Mouse (Mus musculus) left cerebral cortex, adult 9 months (tissue): Measurements from ENCODE around the gene Cnot11.

Experiments used
- DNase-seq, 2 experiments: peaks; one replicate each; pipeline ENCODE4 v3.0.0; 2022; ENCODE audit warnings: low spot score in 2 of 2

The Cnot11 gene

GRCm38 (mm10) chr1:39535515-39536311 lies 921 bp downstream of the Cnot11 start:
- DNase-seq = peak; percentile 91 to 99

DNA sequence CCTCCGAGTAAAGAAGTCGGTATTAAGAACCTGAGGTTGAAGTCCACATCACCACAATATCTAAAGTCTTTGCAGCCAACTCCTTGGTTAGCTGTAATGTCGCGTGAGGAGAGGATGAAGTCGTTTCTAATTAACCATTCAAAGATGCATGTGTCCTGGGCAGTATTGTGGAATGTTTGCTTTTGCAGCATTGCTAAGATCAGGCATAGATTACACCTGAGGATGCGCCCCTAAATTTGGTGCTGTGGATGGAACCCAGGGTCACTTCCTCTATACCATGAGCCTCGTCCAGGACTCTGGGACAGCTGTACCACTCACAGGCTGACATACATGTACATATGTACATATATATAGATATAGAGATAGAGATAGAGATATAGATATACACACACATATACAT lies 1.9 kb downstream of the Cnot11 start:
- DNase-seq = no peak

DNA sequence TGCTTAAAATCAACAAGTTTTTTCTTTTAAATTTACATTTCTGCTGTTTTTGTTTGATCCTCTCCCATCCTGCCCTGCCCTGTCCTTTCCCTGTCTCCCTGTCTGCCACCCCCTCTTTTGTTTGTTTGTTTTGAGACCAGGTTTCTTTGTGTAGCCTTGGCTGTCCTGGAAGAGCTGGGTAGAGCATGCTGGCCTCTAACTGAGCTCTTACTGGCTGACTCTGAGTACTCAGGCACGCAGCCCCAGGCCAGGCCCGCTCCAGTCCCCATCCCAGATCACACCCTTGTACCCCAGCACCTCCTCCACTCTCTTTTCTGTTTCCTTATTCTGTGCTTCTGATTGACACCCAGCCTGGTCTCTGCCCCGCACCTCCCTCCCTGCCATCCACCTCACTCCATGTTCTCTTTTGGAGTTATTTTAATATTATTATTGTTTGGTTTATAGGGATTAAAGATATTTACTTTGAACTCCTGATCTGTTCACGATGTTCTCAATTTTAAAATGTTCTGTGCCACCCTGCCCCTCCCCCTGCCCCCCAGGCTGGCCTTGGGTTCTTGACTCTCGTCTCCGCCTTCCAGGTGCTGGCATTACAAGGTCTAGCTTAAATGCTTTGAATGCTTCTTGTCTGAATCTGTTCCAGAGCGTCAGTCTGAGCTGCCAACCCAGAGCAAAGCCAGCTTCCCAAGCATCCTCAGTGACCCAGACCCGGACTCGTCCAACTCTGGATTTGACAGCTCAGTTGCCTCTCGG lies 3.0 kb downstream of the Cnot11 start:
- no peak for DNase-seq

DNA sequence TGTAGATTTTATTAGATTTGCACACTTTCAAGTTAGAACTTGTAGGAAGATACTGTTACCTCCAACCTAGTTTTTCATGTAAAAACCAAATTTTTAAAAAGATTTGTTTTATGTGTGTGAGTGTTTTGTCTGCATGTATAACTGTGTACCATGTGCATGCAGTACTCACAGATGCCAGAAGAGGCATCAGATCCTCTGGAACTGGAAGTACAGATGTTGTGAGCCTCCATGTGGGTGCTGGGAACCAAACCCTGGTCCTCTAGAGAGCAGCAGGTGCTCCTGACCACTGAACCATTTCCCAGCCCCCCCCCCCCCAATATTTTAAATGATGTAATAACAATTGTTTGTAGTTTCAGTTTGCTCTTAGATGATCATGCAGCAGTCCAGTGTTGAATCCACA lies 5.8 kb downstream of the Cnot11 start:
- no peak for DNase-seq

DNA sequence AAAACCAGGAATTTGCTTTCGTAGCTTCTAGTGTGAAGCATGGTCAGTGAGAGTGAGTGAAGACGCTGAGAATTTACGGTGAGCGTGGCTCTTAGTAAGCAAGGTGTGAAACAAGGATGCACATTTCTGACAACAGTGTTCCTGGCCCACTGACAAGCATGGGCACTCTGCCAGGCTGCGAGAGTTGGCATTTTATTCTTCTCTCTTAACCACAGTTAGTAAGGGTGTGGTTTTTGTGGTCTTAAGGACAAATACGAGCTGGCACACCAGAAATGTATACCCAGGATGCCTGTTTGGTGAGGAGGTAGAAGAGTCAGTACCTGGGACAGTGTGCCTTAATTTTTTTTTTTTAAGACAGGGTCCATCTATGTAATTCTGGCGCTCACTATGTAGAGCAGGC lies 10.8 kb downstream of the Cnot11 start:
- no peak for DNase-seq

DNA sequence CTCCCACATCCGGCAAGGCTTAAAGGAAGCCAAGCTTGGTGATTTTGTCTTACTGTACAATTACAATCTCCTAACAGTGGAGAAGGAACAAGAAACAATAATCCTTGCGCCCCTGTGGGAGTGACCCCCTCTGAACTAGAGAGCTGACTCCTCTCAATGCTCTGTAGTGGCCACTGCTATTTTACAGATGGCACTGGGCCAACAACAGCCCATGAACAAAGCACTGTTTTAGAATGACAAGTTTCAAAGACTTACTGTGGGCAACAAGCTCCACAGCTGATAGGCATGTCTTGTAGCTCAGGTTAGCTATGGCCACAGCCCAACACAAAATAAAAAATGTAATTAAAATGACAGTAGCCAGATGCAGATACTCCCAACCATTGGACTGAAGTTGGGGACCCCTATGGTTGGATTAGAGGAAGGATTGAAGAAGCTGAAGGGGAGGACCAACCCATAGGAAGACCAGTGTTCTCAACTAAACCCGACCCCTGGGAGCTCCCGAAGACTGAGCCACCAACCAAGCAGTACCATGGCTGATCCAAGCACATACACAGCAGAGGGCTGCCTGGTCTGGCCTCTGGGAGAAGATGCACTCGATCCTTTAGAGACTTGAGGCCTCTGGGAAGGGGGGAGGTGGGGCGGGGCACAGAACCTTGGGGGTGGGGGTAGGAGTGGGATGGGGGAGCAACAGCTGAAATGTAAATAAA lies 11.5 kb downstream of the Cnot11 start:
- DNase-seq = no peak

DNA sequence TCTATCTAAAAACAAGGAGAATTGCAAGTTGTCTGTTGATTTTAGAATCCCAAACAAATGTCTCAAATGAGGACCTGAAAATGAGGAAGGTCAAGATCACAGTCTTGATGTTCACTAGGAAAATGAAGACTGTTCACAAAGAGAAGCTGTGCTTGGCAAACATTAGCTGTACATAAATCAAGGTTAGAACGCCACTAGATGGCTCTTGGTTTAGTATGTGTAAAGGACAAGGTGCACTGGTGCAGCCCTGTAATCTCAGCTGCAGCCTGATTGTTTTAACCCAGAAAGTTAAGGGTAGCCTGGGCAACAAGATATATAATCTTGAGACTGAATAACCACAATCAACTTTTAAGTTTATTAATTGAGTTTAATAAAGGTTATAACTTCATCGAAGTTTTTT lies 12.4 kb downstream of the Cnot11 start:
- no peak for DNase-seq

GRCm38 (mm10) chr1:39549831-39550230 lies 15.0 kb downstream of the Cnot11 start:
- no peak for DNase-seq

GRCm38 (mm10) chr1:39555556-39556415 lies 21.0 kb downstream of the Cnot11 start:
- DNase-seq = peak; percentile 82 to 88

GRCm38 (mm10) chr1:39559009-39559408 lies 24.2 kb downstream of the Cnot11 start:
- no peak for DNase-seq

- DNase-seq = no peak
These were observed 27.1 kb downstream of the Cnot11 start for GRCm38 (mm10) chr1:39561920-39562319.

GRCm38 (mm10) chr1:39563161-39563560 lies 28.4 kb downstream of the Cnot11 start:
- DNase-seq = no peak

GRCm38 (mm10) chr1:39564603-39565002 lies 29.8 kb downstream of the Cnot11 start:
- DNase-seq = no peak

- no peak for DNase-seq
These were observed 33.3 kb downstream of the Cnot11 start for GRCm38 (mm10) chr1:39568079-39568478.

- no peak for DNase-seq
These were observed 36.9 kb downstream of the Cnot11 start for GRCm38 (mm10) chr1:39571653-39572052.

- no peak for DNase-seq
These were observed 39.1 kb downstream of the Cnot11 start for GRCm38 (mm10) chr1:39573890-39574289.

GRCm38 (mm10) chr1:39575778-39576375 lies 41.1 kb downstream of the Cnot11 start:
- no peak for DNase-seq

- DNase-seq = peak in 1 of 2 experiments; percentile 64
These were observed 41.8 kb downstream of the Cnot11 start for GRCm38 (mm10) chr1:39576431-39577243.

DNA sequence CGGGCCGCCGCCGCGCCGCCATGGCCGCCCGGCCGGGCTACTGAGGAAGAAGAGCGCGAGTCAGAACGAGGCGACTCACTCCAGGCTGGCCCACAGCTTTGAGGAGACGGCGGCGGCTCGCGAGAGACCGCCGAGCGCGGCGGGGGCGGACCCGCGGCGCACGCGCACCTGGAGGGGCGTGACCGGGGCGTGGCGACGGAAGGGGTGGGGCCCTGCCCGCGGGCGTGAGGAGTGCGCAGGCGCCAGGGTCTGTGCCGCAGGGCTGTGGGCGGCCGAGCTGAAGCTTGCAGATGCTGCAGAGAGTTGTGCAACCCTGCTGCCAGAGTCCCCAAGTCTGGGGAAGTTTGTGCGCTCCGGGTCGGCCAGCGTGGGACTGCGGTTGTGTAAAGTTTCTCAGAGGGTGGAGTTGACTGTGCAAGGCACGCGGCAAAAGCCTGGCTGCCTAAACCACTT lies 42.5 kb downstream of the Cnot11 start, which contains the start of gene Rnf149:
Gene Rnf149, minus strand, starts transcription at position 153 of the 453 bp plus-strand sequence.
- DNase-seq = peak; percentile 90 to 97

GRCm38 (mm10) chr1:39578446-39578845 lies 43.7 kb downstream of the Cnot11 start:
- DNase-seq = no peak
